Mouse (Mus musculus) kidney, adult 2 months (tissue): Measurements from ENCODE around the gene Cep95. TPM values are rescaled to one million over a fixed set of nuclear protein-coding genes. Genes with fewer than 3 reads are reported as not detected.
A peak's percentile ranks its signal among the peaks of the same experiment; 100 is the strongest.
"Not testable (repeated sequence)": the region's sequence is repeated elsewhere in the genome, so short reads cannot be mapped to it uniquely, and the experiment has no call there.

Source experiments
- DNase-seq: peaks from one replicate; pipeline ENCODE4 v3.0.0; 2021
- H3K27ac ChIP-seq: fragments of 200-500 bp; 2 replicates; pipeline ENCODE4 v1.5.1; 2012; ENCODE audit warnings: low read depth, low read length, control low read depth, inconsistent platforms; ENCODE audit not compliant: insufficient read depth
- H3K27me3 ChIP-seq: fragments of 200-500 bp; replicated peaks from 2 replicates; pipeline ENCODE4 v1.6.1; 2012; ENCODE audit warnings: mild to moderate bottlenecking, moderate library complexity, low read length, inconsistent platforms; ENCODE audit not compliant: control insufficient read depth, insufficient read depth
- H3K36me3 ChIP-seq: fragments of 200-500 bp; 2 replicates; pipeline ENCODE4 v1.6.1; 2012; ENCODE audit warnings: mild to moderate bottlenecking, moderate library complexity, low read length, inconsistent platforms; ENCODE audit not compliant: control insufficient read depth, insufficient read depth
- H3K4me1 ChIP-seq: fragments of 200-500 bp; 2 replicates; pipeline ENCODE4 v1.6.1; 2011; ENCODE audit warnings: low read length; ENCODE audit not compliant: control insufficient read depth, insufficient read depth
- H3K4me3 ChIP-seq: fragments of 200-500 bp; 2 replicates; pipeline ENCODE4 v1.5.1; 2011; ENCODE audit warnings: mild to moderate bottlenecking, low read depth, low read length, control low read depth; ENCODE audit not compliant: insufficient read depth
- CTCF ChIP-seq: fragments of 200-500 bp; conservative IDR thresholded peaks from 2 replicates; pipeline ENCODE4 v1.5.1; 2011; ENCODE audit warnings: low read depth, mild to moderate bottlenecking, control low read depth, low read length, moderate library complexity, mixed read lengths; ENCODE audit not compliant: insufficient read depth, insufficient read length
- POLR2A ChIP-seq: fragments of 200-500 bp; IDR thresholded peaks from one replicate; pipeline ENCODE4 v1.6.1; 2011; ENCODE audit warnings: low read depth, low read length, control low read depth
- WGBS: fragments of 180-500 bp; shearing (Covaris S2); methylation state at CpG from one replicate; pipeline ENCODE4 v1.1.7; 2018; 5-methylcytosine and 5-hydroxymethylcytosine counted together
- polyA plus RNA-seq: library from polyadenylated mRNA; depleted of rRNA; stranded (reverse); fragments of >200 nt; gene quantifications from 2 replicates; pipeline ENCODE4 v1.2.3, GENCODE M21; 2012

The Cep95 gene
- polyA plus RNA-seq, 1 experiment: 3.6 TPM

DNA sequence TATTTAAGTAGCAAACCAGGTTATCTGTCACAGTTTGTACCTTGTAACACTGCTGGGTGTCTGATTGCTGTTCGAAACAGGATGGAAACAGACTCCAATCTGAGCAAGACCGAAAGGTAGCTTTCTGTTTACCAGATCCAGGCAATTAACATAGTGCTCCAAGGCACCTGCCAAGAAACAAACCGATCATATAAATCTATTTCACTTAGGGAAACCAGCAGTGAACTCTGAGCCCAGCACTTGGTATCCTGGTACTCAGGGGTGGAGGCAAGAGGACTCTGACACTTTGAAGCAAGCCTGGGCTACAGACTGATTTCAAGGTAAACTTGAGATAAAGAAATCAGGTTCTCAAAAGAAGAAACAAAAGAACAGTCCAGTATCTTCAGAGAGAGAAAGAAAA, 11.7 kb upstream of the Cep95 start:
- DNase-seq: peak; percentile 62
- Histone ChIP-seq H3K4me3 (no peak overlapping the region), H3K36me3 (peaks cover 14% of the 10 kb centered on the region), H3K27ac (peak overlapping the region; percentile 83), H3K4me1 (peaks cover 13% of the 10 kb centered on the region), H3K27me3 (no peaks in the 10 kb centered on the region)
- no peak for TF ChIP-seq POLR2A
- TF ChIP-seq CTCF: no peak
- 36% methylated on average over 3 of the region's 3 CpGs for WGBS

DNA sequence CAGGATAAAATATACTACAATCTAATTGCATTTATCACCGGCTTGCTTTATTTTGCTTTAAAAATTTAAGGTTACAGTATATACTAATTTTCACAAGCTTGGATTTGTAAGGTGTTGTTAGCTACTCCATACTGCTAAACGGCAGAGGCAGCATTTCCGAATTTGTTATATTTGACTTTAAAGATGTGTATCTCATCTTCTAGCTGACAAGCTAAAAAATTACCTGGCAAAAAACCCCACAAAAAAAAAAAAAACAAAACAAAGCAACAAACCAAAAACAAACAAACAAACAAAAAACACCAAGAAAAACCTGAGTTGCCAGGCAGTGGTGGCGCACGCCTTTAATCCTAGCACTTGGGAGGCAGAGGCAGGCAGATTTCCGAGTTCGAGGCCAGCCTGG, 10.9 kb upstream of the Cep95 start:
- H3K27me3 ChIP-seq: no peaks in the 10 kb centered on the region
- peaks cover 13% of the 10 kb centered on the region for H3K4me1 ChIP-seq
- no peak overlapping the region for H3K4me3 ChIP-seq
- no peak overlapping the region for H3K27ac ChIP-seq
- no peak for DNase-seq
- TF ChIP-seq POLR2A (no peak), CTCF (no peak)
- peaks cover 21% of the 10 kb centered on the region for H3K36me3 ChIP-seq
- 84% methylated on average over 7 of the region's 7 CpGs for WGBS

DNA sequence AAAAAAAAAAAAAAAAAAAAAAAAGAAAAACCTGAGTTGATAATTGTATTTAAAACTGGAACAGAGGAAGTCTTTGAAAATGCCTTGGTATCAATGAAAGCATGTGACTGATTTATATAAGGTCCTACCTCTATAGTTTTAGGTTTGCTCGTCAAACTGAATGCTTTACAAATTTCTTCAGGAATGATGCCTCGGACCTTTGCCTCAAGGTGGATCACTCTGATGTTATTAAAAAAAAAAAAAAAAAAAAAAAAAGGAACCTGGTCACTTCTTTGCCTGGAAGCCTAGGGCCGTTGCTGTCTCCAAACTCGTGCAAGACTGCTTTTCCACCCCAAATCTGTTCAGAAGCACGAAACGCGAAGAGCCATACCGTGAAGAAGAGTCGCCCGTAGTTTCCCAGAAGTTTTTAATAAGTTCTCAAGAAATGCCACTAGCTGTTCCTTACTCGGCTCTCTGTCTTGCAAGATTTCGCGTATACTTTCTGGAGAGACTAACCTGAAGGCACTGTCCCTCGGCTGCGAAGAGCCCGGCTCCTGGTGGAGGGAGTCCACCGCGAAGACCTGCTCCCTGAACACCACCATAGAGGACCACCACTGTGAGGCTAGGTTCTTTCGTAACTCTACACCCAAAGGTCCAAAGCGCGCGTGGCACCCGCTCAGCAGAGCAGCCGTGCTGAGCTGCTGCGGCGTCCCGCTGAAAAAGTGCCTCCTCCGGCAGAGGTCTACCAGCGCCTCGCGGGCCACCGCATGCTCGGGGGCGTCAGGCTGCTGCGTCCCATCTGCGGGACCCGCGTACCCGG, 10.3 kb upstream of the Cep95 start:
- H3K4me1 ChIP-seq: peaks cover 13% of the 10 kb centered on the region
- DNase-seq: no peak
- H3K27ac ChIP-seq: peak overlapping the region; percentile 87
- under 1% methylated on average over 39 of the region's 39 CpGs for whole genome bisulfite sequencing
- H3K36me3 ChIP-seq: peaks cover 25% of the 10 kb centered on the region
- H3K4me3 ChIP-seq: peak overlapping the region; percentile 78
- no peak for TF ChIP-seq CTCF
- no peak for TF ChIP-seq POLR2A
- H3K27me3 ChIP-seq: no peaks in the 10 kb centered on the region

DNA sequence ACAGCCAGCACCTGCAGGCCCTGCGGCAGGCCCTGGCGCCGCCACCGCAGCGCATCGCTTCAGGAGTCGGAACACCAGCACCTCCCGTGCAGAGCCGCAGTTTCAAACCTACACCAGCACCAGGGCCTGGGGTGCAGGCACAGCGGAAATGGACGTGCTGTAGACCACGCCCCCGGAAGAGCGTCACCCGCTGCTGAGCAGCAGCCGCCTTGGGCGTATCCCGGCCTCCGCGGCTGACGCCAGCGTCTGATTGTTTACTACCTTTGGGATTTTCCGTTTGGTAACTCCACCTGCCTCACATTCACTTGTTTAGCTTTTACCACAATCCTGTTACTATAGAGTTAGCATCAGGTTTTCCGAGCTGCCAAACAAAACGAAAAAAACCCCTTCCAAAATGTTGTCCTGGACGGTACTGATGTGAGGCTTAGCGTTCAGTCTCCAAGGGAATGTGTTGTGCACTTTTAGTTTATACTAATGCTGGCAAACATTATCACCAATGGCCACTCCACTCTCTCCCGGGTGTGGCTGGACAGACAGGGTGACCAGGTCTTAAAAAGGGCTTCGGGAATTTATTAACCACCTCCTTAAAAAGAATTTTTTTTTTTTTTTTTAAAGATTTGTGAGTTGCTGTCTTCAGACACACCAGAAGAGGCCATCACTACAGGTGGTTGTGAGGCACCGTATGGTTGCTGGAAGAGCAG, 9.5 kb upstream of the Cep95 start, which contains the start of gene Polg2:
Gene Polg2, minus strand, starts transcription at position 150 of the 701 bp plus-strand sequence.
- peaks cover 27% of the 10 kb centered on the region for H3K36me3 ChIP-seq
- under 1% methylated on average over 30 of the region's 30 CpGs for WGBS
- TF ChIP-seq CTCF (no peak), POLR2A (peak; percentile 91)

DNA sequence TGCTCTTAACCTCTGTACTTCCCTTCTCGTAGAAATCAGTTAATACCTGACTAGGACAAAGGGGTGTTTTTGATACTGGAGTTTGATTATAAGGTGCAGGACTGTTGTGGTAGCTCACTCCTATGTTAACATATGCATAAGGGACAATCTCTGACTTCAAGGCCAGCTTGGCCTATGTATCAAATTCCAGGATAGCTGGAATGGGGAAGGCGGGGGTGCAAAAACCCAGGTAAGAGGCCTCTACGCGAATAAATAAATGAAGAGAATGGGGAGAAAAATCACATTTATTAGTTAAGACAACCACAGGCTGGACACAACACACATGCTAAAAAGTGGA, 9.0 kb upstream of the Cep95 start:
- H3K4me1 ChIP-seq: peaks cover 13% of the 10 kb centered on the region
- DNase-seq: peak; percentile 35
- H3K36me3 ChIP-seq: peaks cover 27% of the 10 kb centered on the region
- WGBS: 48% methylated on average over 4 of the region's 4 CpGs
- TF ChIP-seq POLR2A (no peak), CTCF (no peak)
- no peaks in the 10 kb centered on the region for H3K27me3 ChIP-seq
- H3K4me3 ChIP-seq: no peak overlapping the region
- peak overlapping the region; percentile 94 for H3K27ac ChIP-seq

More for the DNA sequence above, 9.5 kb upstream of the Cep95 start, which contains the start of gene Polg2:
- peaks cover 13% of the 10 kb centered on the region for H3K4me1 ChIP-seq
- no peaks in the 10 kb centered on the region for H3K27me3 ChIP-seq
- peak; percentile 96 for DNase-seq
- H3K27ac ChIP-seq: peak within 1 kb of the TSS; percentile 94
- H3K4me3 ChIP-seq: peak within 1 kb of the TSS; percentile 78

DNA sequence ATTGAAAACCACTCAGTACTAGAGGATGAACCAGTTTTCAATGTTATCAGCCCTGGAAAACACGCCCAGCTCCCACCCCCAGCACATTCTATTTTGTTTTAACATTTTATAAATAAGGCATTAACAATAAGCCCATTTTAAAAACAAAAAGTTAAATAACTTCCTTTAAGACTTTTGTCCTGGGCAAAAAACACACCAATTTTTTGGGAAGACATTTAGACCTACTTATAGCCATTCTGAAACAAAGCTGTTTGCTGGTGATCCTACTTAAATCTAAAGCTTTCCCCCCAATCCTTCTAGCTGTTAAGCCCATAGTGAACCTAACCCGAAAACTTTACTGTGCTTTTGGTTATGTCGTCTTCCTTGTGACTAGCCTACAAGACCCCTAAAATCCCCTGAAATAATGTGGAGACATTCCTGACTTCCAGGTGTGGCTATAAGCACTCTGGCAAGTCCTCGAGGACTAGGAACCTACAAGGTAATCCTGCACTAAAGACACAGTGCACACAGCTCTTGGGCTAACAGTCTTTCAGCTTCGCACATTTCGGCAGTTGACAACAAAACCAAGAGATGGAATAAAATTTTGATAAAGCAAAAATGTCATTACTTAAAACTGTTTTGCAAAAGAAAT, 8.3 kb upstream of the Cep95 start:
- peaks cover 15% of the 10 kb centered on the region for H3K4me1 ChIP-seq
- H3K27ac ChIP-seq: no peak overlapping the region
- H3K27me3 ChIP-seq: no peaks in the 10 kb centered on the region
- TF ChIP-seq CTCF: no peak
- no peak for TF ChIP-seq POLR2A
- DNase-seq: no peak
- H3K4me3 ChIP-seq: no peak overlapping the region
- 67% methylated on average over 6 of the region's 6 CpGs for WGBS
- H3K36me3 ChIP-seq: peaks cover 30% of the 10 kb centered on the region

DNA sequence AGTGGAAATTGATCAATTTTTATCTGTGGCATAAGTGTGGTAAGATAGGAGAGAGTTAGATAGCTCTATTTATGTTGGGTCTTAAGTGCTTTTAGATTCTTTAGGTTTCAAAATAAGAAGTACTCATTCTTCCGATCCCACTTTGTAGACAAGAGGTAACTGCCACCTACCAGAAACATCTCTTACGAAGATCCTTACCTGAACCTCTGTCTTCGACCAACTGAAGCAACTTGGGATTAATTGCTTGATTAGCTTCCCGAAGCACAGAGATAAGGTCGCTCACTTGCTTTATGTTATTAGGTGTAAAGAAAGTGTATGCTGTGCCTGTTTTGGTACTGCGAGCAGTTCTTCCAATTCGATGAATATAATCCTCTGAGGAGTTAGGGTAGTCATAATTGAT, 6.8 kb upstream of the Cep95 start:
- H3K4me3 ChIP-seq, H3K27ac ChIP-seq, H3K27me3 ChIP-seq, DNase-seq: not testable (repeated sequence)
- peaks cover 39% of the 10 kb centered on the region for H3K36me3 ChIP-seq
- 77% methylated on average over 7 of the region's 7 CpGs for WGBS
- peaks cover 12% of the 10 kb centered on the region; the same call in 1 of the 2 replicates for H3K4me1 ChIP-seq
